Mouse (Mus musculus): ENCODE data around the gene Cort.

The Cort gene

DNA sequence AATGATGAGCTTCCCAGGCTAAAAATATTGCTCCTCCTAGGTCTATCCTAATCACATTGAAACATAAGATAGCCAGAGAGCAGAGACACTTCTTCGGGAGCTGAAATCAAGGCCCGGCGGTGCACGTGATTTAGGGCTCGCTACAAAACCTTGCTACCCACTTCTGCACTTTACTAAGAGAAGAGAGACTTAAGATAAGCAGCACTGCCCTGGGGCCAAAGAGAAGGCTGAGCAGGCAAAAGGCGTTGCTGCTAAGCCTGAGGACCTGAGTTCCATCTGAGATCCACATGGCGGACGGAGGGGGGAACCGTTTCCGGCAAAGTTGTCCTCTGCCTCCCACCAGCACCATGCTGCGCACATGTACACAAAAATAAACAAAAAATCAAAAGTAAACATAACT is 28.0 kb downstream of the Cort start:
- no peak for DNase-seq (ENCODE audit: low read depth)

GRCm38 (mm10) chr4:149097956-149098355 is 28.6 kb downstream of the Cort start:
- DNase-seq (ENCODE audit: low read depth), result no peak

DNA sequence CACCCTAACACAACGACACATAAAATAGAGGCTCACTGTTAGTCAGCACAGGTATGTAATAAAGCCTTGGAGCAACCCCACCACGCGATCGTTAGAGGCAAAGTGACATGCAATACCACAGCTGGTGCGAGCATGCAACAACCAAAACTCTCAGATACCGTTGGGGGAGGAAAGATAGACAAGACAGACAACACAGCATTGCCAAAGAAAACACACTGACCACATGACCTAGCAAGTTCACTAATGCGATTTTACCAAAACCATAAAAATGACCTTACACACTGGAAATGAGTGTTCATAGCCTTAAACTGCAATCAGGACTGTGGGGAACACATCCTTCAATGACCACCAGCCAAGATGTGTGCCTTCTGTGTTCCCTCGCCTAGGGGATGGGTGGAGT is 35.2 kb downstream of the Cort start:
- no peak for DNase-seq (ENCODE audit: low read depth)

GRCm38 (mm10) chr4:149085381-149085780 is 41.2 kb downstream of the Cort start:
- DNase-seq (ENCODE audit: low read depth), result no peak

DNA sequence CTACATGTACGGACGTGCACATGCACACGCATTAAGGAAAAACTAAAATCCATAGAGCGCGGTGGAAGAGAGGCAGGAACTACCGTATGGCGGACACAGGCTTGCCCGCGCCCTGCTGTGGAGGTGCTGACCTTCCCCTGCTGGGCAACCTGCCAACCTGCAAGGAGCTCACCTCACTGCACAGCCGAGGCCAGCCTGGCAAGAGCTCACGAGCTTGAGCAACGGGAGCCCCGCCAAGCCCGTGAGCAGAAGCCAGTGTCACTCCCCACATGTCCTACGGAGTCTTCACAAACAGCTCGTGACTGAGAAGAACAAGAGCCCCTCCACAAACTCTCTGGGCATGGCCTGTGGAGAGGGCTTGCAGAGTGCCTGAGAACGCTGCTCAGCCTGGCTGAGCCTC is 45.0 kb downstream of the Cort start:
- DNase-seq (ENCODE audit: low read depth), result no peak

DNA sequence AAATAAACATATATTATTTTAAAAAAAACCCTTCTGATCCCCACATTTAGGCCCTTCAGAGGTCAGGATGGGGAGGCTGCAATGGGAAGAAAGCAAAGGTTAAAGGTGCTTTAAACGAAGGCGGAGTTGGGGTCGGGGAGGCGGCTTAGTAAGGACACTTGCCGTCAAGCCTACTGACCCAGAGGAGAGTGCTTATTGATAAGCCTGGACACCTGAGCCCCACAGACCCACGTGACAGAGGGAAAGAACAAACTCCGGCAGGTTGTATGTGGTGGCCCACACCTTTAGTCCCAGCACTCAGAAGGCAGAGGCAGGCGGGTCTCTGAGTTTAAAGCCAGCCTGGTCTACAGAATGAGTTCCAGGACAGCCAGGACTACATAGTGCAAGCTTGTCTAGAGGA is 46.5 kb downstream of the Cort start:
- DNase-seq (ENCODE audit: low read depth), result no peak

- no peak for DNase-seq (ENCODE audit: low read depth)
These were observed 46.9 kb downstream of the Cort start for GRCm38 (mm10) chr4:149079629-149080028.

DNA sequence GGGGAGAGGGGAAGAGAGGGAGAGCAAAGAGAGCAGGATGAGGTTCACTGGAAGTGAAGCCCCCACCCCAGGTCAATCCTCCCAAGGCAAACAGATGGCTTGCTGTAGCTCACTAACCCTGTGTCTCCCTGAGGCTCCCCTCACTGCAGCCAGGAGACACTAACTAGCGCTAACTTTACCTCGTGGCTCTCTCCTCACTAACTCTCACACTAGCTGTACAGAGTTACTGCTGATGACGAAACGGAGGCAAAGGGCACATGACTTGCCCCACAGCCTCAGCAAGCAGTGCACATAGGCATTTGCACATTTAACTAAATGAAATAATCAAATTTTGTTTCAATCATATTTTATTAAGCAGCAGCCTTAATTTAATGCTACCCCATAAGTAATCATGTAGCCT is 48.3 kb downstream of the Cort start:
- no peak for DNase-seq (ENCODE audit: low read depth)

DNA sequence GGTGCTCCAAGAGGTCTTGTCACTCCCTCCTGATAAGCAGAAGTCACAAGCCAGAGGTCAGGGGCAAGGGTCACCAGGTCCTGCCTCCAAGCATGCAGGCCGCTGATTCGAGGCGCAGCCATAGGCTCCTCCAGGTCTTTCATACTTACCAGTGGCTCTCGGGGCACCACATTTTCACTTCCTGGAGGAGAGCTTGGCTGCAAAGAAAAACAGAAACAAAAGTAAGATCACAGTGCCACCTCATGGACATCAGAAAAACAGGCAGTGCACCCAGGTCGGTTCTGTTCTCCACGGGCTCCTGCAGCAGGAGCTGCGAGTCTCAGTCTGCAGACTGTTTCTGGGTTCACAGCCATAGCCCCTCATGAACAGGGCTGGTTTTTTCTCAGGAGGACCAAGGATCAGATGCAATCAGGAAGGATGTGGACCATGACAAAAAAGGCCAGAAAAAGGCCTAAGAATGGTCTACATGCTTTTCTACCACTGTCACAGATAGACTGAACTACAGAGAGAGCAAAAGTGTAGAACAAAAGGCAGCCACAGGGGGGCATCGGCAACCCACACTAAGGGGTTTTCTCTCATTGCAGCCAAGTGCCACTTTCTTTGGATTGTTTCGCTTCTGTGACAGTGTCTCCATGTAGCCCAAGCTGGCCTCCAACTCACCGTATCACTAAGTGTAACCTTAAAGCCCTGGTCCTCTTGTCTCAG is 50.5 kb downstream of the Cort start:
- peak; percentile 87 for DNase-seq (ENCODE audit: low read depth)

DNA sequence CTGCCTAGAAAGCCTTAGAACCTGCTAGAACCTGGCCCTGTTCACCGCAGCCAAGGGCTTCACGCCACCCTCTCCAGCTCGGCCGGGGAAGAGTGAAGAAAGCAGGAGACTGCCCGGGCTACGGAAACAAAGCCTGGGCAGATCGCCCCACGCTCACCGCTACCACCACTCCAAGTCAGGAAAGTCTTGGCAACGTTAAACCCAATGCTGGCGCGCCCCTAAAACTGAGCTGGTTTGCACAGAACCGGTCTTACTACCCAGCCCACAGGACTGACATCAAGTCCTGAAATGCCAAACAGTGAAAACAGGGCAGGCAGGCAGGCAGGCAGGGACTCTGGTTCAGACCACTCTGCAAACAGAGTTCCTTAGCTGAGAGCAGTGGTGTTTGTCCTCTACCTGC is 51.5 kb downstream of the Cort start:
- no peak for DNase-seq (ENCODE audit: low read depth)

Data from naive thymus-derived CD4-positive, alpha-beta T cell, adult 2 months (primary cell).